Mouse (Mus musculus) embryonic facial prominence, embryonic 14.5 days (tissue): Measurements from ENCODE around the gene Abtb2. TPM values are rescaled to one million over a fixed set of nuclear protein-coding genes. Genes with fewer than 3 reads are reported as not detected.

Source experiments
- ATAC-seq: fragments of 200-750 bp; cut with Nextera tagmentation; 2 replicates; pipeline ENCODE4 v1.8.0; 2017; ENCODE audit warnings: low read depth, moderate number of reproducible peaks, moderate TSS enrichment
- DNase-seq: peaks from one replicate; pipeline ENCODE4 v3.0.0-alpha.2; 2015; ENCODE audit warnings: low spot score
- H3K27ac ChIP-seq: fragments of 300-500 bp; sonication (generic); replicated peaks from 2 replicates; pipeline ENCODE4 v1.5.1; 2014; ENCODE audit warnings: low read depth, mild to moderate bottlenecking, low read length, moderate library complexity
- H3K27me3 ChIP-seq: fragments of 300-500 bp; sonication (generic); replicated peaks from 2 replicates; pipeline ENCODE4 v1.6.1; 2014; ENCODE audit warnings: low read length; ENCODE audit not compliant: control insufficient read depth, insufficient read depth
- H3K36me3 ChIP-seq: fragments of 300-500 bp; sonication (generic); 2 replicates; pipeline ENCODE4 v1.6.1; 2014; ENCODE audit warnings: low read length, mixed read lengths; ENCODE audit not compliant: control insufficient read depth, insufficient read depth
- H3K4me1 ChIP-seq: fragments of 300-500 bp; sonication (generic); 2 replicates; pipeline ENCODE4 v1.6.1; 2014; ENCODE audit warnings: antibody characterized with exemption, low read length; ENCODE audit not compliant: control insufficient read depth, insufficient read depth
- H3K4me2 ChIP-seq: fragments of 300-500 bp; sonication (generic); 2 replicates; pipeline ENCODE4 v1.6.1; 2014; ENCODE audit warnings: low read depth, mild to moderate bottlenecking, low read length, moderate library complexity, mixed read lengths
- H3K4me3 ChIP-seq: fragments of 300-500 bp; sonication (generic); 2 replicates; pipeline ENCODE4 v1.5.1; 2014; ENCODE audit warnings: low read depth, mild to moderate bottlenecking, low read length
- H3K9ac ChIP-seq: fragments of 300-500 bp; sonication (generic); 2 replicates; pipeline ENCODE4 v1.6.1; 2014; ENCODE audit warnings: low read depth, mild to moderate bottlenecking, low read length, moderate library complexity, mixed read lengths
- H3K9me3 ChIP-seq: fragments of 300-500 bp; sonication (generic); 2 replicates; pipeline ENCODE4 v1.6.1; 2016; ENCODE audit warnings: low read length; ENCODE audit not compliant: control insufficient read depth
- WGBS: fragments of 180-500 bp; shearing (Covaris S2); extraction: QIAGEN DNeasy Blood & Tissue Kit; methylation state at CpG from one replicate; pipeline ENCODE4 v1.1.7; 2014; 5-methylcytosine and 5-hydroxymethylcytosine counted together
- polyA plus RNA-seq: library from polyadenylated mRNA; unstranded; fragments of >200 nt; fragmentation: Nextera tagmentation; extraction: Ambion mirVana; gene quantifications from 2 replicates; pipeline ENCODE4 v1.2.1, GENCODE M21; 2014

Gene Abtb2
- polyA plus RNA-seq, 1 experiment from 2014 or later, result 14.2 TPM

- Histone ChIP-seq H3K27me3 (no peaks in the 10 kb centered on the region), H3K4me2 (no peak overlapping the region), H3K27ac (no peak overlapping the region), H3K9ac (no peak overlapping the region), H3K36me3 (no peaks in the 10 kb centered on the region), H3K9me3 (no peaks in the 10 kb centered on the region), H3K4me1 (peaks cover 12% of the 10 kb centered on the region), H3K4me3 (no peak overlapping the region)
- ATAC-seq (no peak), DNase-seq (no peak)
- WGBS, result 88% methylated on average over 5 of the region's 5 CpGs
Measured at GRCm38 (mm10) chr2:103675391-103675790, 109.3 kb downstream of the Abtb2 start.

- H3K27ac ChIP-seq, result no peak overlapping the region
Measured at GRCm38 (mm10) chr2:103676808-103677207, 110.7 kb downstream of the Abtb2 start.

GRCm38 (mm10) chr2:103677614-103678369, 111.7 kb downstream of the Abtb2 start:
- ATAC-seq (no peak), DNase-seq (no peak)
- Histone ChIP-seq H3K4me3 (no peak overlapping the region), H3K36me3 (no peaks in the 10 kb centered on the region), H3K4me1 (peaks cover 19% of the 10 kb centered on the region), H3K9me3 (no peaks in the 10 kb centered on the region), H3K27me3 (no peaks in the 10 kb centered on the region), H3K9ac (no peak overlapping the region), H3K27ac (no peak overlapping the region), H3K4me2 (no peak overlapping the region)
- WGBS, result 69% methylated on average over 7 of the region's 7 CpGs

More at GRCm38 (mm10) chr2:103676808-103677207, 110.7 kb downstream of the Abtb2 start:
- 25% methylated on average over 2 of the region's 2 CpGs for WGBS
- Histone ChIP-seq H3K4me3 (no peak overlapping the region), H3K4me1 (peaks cover 12% of the 10 kb centered on the region), H3K36me3 (no peaks in the 10 kb centered on the region), H3K4me2 (no peak overlapping the region), H3K9me3 (no peaks in the 10 kb centered on the region), H3K9ac (no peak overlapping the region), H3K27me3 (no peaks in the 10 kb centered on the region)
- ATAC-seq, result no peak
- no peak for DNase-seq

GRCm38 (mm10) chr2:103678433-103678832, 112.3 kb downstream of the Abtb2 start:
- DNase-seq (no peak), ATAC-seq (no peak)
- no peak overlapping the region for H3K9ac ChIP-seq
- no peaks in the 10 kb centered on the region for H3K27me3 ChIP-seq
- H3K4me1 ChIP-seq, result peaks cover 21% of the 10 kb centered on the region
- 86% methylated on average over 6 of the region's 6 CpGs for WGBS
- H3K9me3 ChIP-seq, result no peaks in the 10 kb centered on the region
- no peaks in the 10 kb centered on the region for H3K36me3 ChIP-seq
- no peak overlapping the region for H3K27ac ChIP-seq
- no peak overlapping the region for H3K4me3 ChIP-seq
- no peak overlapping the region for H3K4me2 ChIP-seq

GRCm38 (mm10) chr2:103680364-103681110, 114.4 kb downstream of the Abtb2 start:
- no peak for ATAC-seq
- WGBS, result 58% methylated on average over 9 of the region's 9 CpGs
- H3K4me2 ChIP-seq, result no peak overlapping the region
- no peak for DNase-seq
- no peak overlapping the region for H3K4me3 ChIP-seq
- no peaks in the 10 kb centered on the region for H3K36me3 ChIP-seq
- no peak overlapping the region for H3K9ac ChIP-seq
- no peak overlapping the region for H3K27ac ChIP-seq
- H3K9me3 ChIP-seq, result no peaks in the 10 kb centered on the region
- H3K4me1 ChIP-seq, result peaks cover 28% of the 10 kb centered on the region
- H3K27me3 ChIP-seq, result no peaks in the 10 kb centered on the region

GRCm38 (mm10) chr2:103681149-103681548, 115.0 kb downstream of the Abtb2 start:
- Histone ChIP-seq H3K4me3 (no peak overlapping the region), H3K4me1 (peaks cover 34% of the 10 kb centered on the region), H3K9ac (no peak overlapping the region), H3K27me3 (no peaks in the 10 kb centered on the region), H3K27ac (no peak overlapping the region), H3K9me3 (no peaks in the 10 kb centered on the region), H3K36me3 (no peaks in the 10 kb centered on the region), H3K4me2 (no peak overlapping the region)
- no peak for DNase-seq
- WGBS, result 84% methylated on average over 5 of the region's 5 CpGs
- ATAC-seq, result no peak

GRCm38 (mm10) chr2:103682261-103682722, 116.2 kb downstream of the Abtb2 start:
- H3K27ac ChIP-seq, result no peak overlapping the region
- no peak overlapping the region for H3K4me2 ChIP-seq
- peaks cover 31% of the 10 kb centered on the region for H3K4me1 ChIP-seq
- H3K4me3 ChIP-seq, result no peak overlapping the region
- 69% methylated on average over 9 of the region's 9 CpGs for WGBS
- ATAC-seq (no peak), DNase-seq (no peak)
- no peaks in the 10 kb centered on the region for H3K9me3 ChIP-seq
- H3K9ac ChIP-seq, result no peak overlapping the region
- no peaks in the 10 kb centered on the region for H3K36me3 ChIP-seq
- no peaks in the 10 kb centered on the region for H3K27me3 ChIP-seq

- Histone ChIP-seq H3K27me3 (no peaks in the 10 kb centered on the region), H3K36me3 (no peaks in the 10 kb centered on the region), H3K4me1 (peaks cover 30% of the 10 kb centered on the region), H3K4me2 (no peak overlapping the region), H3K27ac (no peak overlapping the region), H3K4me3 (no peak overlapping the region), H3K9me3 (no peaks in the 10 kb centered on the region), H3K9ac (no peak overlapping the region)
- DNase-seq (no peak), ATAC-seq (0 out of 2 replicates have a peak, but pooled peaks have one; percentile 42)
- 69% methylated on average over 7 of the region's 9 CpGs for WGBS
Measured at GRCm38 (mm10) chr2:103682927-103683442, 116.9 kb downstream of the Abtb2 start.
